Mouse (Mus musculus) 3134 (cell line): Measurements from ENCODE around the gene Pparg.

Source experiments
- DNase-seq: peaks from one replicate; pipeline ENCODE4 v3.0.0-alpha.2; 2011; ENCODE audit warnings: low spot score; ENCODE audit not compliant: insufficient read length; ENCODE audit errors: extremely low read depth

Gene Pparg

DNA sequence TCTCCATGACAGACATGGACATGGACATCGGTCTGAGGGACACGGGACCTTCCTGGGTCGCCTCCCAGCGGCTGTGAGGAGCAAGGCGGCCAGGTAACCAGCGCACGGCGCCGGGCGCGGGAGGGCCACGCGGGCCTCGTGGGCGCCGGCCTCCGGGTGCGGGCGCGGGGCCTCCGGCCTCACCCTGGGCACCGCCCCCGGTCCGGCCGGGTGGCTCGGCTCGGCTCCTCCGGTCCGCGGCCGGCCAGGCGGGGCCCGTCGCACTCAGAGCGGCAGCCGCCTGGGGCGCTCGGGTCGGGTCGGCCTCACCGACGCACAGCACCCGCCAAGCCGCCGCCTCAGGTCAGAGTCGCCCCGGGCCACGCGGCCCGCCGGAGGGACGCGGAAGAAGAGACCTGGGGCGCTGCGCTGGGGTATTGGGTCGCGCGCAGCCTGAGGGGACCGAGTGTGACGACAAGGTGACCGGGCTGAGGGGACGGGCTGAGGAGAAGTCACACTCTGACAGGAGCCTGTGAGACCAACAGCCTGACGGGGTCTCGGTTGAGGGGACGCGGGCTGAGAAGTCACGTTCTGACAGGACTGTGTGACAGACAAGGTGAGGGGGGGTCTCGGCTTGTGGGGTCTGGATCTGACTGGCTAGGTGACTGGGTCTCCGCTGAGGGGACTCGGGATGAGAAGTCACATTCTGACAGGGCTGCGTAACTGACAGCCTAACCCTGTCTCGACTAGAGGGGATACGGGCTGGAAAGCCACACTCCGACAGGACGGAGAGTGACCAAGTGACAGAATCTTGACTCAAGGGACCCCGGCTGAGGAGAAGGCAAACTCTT is at the start of gene Pparg:
Gene Pparg (plus strand): TSS at position 176 of the 830 bp plus-strand sequence.
- DNase-seq = peak; percentile 18

DNA sequence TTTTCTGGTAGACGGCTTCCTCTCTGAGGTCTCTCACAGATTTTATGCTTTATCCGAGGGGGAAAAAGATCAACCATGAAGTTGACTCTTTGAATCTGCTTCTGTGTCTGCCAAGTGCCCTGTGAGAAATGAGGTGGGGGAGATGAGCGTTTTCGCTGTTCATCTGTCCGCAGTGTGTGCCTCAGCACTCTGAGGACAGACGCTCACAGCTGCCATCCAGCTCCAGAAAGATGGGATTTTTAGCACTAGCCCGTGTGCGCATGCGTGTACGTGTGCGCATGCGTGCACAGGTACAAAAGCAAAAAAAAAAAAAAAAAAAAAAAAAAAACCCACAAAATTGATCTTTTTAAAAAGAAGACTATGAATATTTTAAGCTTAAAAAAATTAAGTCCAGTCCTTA is 48.0 kb upstream of the Pparg start:
- DNase-seq = no peak

DNA sequence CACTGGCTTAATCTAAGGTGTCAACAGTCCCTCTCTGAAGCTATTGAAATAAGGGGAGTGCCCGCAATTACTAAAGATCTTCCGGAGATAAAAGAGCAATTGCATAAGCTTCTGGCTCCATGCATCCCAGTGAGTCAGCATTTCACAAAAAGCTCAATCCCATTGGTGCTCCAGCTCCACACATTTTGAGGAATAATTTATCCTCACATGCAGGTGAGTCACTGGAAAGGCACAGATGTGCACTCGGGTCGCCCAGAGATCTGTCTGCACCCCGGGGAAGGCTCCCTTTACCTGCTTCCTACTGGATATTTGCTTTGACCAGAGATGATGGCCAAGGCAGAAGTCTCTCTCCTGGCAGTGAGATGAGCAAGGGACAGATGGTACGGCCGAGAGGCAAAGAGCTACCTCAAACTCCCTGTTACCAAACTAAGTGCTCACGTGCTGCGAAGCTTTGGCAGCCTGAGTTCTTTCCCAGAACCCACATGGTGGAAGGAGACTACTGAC is 47.5 kb upstream of the Pparg start:
- peak; percentile 77 for DNase-seq

GRCm38 (mm10) chr6:115313910-115314309 is 46.8 kb upstream of the Pparg start:
- DNase-seq = no peak

DNA sequence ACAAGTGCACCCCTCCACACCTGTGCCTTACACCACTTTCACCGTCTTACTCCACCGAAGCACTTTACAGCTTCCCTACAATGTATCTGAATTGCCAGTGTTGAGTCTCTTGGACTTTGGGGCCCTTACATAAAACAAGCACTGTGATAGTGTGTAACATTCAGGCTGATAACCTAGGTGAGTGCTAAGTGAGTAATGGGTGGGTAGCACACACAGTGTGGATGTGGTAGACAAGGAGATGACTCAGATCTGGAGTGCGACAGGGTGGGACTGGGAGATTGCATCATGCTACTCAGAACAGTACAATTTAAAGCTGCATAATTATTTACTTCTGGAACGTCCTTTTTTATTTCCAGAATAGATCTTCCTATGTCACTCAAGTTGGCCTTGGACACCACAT is 45.0 kb upstream of the Pparg start:
- DNase-seq = peak; percentile 49

- DNase-seq = peak; percentile 75
Measured at GRCm38 (mm10) chr6:115316811-115317221, 43.9 kb upstream of the Pparg start.

- peak; percentile 72 for DNase-seq
Measured at GRCm38 (mm10) chr6:115318811-115319210, 41.9 kb upstream of the Pparg start.

GRCm38 (mm10) chr6:115319686-115320085 is 41.1 kb upstream of the Pparg start:
- DNase-seq = no peak

GRCm38 (mm10) chr6:115320927-115321714 is 39.6 kb upstream of the Pparg start:
- DNase-seq = no peak

DNA sequence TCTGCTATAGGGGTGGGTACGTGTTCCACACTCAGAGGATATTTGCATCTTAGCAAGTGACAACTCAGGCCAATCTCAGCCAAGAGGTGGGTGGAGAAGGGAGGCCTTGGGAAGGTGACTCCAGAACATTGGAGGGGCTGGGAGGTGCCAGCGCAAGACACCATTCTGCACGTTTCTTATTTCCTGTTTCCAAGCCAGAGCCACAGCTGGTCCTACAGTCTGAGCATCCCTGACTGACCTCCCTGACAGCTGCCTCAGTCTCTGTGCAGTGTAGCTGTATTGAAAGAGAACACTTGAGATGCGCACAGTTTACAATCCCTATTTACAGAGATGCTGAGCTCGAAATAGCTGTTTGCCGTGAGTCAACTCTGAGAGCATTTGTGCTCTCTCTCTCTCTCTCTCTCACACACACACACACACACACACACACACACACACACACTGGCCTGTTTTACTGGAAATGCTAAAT is 38.8 kb upstream of the Pparg start:
- no peak for DNase-seq

DNA sequence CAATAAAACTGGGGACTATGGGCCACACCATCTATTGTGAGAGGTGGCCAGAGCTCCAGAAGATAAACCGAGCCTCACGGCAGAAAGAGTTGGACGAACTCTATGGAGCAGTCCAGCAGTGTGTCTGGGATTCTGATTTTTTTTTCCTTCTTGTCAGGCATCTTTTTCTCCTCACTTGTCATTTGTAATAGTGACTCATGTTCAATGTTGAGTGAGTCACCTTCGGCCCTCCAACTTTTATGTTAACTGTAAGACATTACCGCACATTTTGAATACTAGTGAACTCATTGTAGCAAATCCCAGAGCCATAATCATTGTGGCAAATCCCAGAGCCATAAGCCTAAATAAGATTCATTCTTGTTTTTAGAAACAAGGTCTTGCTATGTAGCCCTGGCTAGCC is 37.8 kb upstream of the Pparg start:
- peak; percentile 57 for DNase-seq

DNA sequence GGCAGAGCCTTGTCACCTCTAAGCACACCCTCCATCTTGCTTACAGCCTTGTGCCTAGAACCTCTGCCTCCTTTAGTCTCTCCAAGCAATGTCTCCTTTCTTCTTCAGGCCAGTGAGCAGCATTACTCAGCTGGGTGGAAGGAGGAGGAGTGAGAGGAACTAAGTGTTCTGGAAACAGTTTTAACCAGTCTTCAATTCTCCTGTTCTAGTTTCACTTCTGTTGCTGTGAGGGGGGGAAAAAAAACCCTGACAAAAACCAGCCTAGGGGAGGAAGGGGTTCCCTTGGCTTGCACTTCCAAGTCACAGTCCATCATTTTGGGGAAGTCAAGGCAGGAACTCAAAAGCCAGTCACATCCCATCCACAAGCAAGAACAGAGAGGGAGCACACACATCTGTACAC is 29.8 kb upstream of the Pparg start:
- no peak for DNase-seq

DNA sequence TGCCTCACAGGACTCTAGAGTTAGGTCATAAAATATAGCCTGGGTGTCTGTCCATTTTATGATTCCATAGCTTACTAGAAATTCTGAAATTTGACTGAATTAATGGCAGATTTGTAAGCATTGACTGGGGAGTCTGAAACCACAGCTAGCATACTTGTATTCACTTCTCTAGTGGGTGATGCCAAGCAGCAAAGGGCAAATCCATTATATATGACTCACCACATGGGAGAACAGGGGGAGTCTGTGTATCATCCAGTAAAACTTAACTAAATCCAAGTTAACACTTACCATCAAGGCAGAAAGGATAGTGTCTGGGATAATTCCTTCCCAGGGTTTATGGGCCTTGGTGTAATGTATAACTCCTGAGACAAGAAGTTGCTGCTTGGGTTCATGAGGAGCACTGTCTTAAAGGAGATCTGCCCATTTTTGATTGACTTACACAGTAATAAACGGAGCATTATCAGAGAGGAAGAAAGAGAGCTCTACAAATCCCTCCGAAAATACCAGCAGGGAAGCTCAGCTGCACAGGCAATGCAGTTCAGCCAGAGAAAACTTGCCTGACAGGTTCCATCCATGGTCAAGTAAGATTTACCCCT is 27.6 kb upstream of the Pparg start:
- DNase-seq = peak; percentile 36

DNA sequence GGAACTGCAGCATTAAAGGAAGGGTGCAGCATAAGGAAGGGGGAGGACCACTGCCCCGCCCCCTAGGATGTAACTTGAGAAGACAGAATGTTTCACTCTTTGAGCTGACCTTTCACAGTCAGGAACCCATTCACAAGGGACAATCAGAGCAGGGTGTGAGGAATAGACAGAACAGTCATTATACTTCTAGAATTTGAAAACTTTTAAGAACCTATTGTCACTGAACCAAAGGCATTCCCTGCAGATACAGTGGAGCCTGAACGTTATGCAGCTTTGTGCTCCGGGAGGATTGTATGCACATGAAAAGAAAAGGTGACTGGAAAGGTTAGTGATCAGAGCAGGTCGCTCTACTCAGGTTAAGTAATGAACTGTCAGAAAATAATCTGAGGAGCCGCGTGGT is 25.2 kb upstream of the Pparg start:
- DNase-seq = no peak

GRCm38 (mm10) chr6:115340084-115340483 is 20.7 kb upstream of the Pparg start:
- DNase-seq = no peak

- DNase-seq = no peak
Measured at GRCm38 (mm10) chr6:115343096-115343495, 17.7 kb upstream of the Pparg start.

DNA sequence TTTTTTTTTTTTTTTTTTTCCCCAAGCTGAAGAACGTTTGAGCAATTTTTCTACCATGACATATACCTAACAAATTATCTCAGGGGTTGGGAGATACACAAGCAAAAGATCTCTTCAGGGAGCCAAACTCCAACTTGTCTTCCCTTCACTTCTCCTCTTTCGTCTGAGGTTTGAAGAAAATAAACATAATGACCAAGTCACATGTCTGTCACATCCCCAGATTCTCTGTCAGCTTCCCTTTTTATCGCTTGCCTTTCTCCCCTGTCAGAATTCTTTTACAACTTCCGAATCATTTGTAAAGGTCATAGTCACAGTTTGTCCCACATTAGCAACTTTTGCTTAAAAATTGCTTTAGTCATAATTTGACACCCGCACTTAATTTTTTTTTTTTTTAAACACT is 17.2 kb upstream of the Pparg start:
- no peak for DNase-seq

- DNase-seq = no peak
Measured at GRCm38 (mm10) chr6:115344101-115344500, 16.6 kb upstream of the Pparg start.

GRCm38 (mm10) chr6:115344513-115344912 is 16.2 kb upstream of the Pparg start:
- no peak for DNase-seq

GRCm38 (mm10) chr6:115345013-115345412 is 15.7 kb upstream of the Pparg start:
- no peak for DNase-seq
